Mouse (Mus musculus) lung, postnatal 0 days (tissue): ENCODE results near the gene Clec2l. TPM values are rescaled to one million over a fixed set of nuclear protein-coding genes. Genes with fewer than 3 reads are reported as not detected.
A peak's percentile ranks its signal among the peaks of the same experiment; 100 is the strongest.

Experiments
- ATAC-seq: fragments of 200-750 bp; cut with Nextera tagmentation; 2 replicates; pipeline ENCODE4 v1.8.0; 2017; ENCODE audit warnings: moderate library complexity
- DNase-seq: peaks from one replicate; pipeline ENCODE4 v3.0.0-alpha.2; 2016; ENCODE audit warnings: low spot score
- H3K27ac ChIP-seq: fragments of 300-500 bp; sonication (generic); 2 replicates; pipeline ENCODE4 v1.5.1; 2014; ENCODE audit warnings: antibody characterized with exemption, mild to moderate bottlenecking, low read length, mixed read lengths
- H3K27me3 ChIP-seq: fragments of 300-500 bp; sonication (generic); replicated peaks from 2 replicates; pipeline ENCODE4 v1.6.1; 2014; ENCODE audit warnings: low read length, mixed read lengths; ENCODE audit not compliant: insufficient read depth
- H3K36me3 ChIP-seq: fragments of 300-500 bp; sonication (generic); 2 replicates; pipeline ENCODE4 v1.6.1; 2014; ENCODE audit warnings: low read length, mixed read lengths; ENCODE audit not compliant: insufficient read depth
- H3K4me1 ChIP-seq: fragments of 300-500 bp; sonication (generic); 2 replicates; pipeline ENCODE4 v1.6.1; 2014; ENCODE audit warnings: antibody characterized with exemption, low read depth, low read length, mixed read lengths; ENCODE audit not compliant: insufficient read depth
- H3K4me2 ChIP-seq: fragments of 300-500 bp; sonication (generic); replicated peaks from 2 replicates; pipeline ENCODE4 v1.6.1; 2014; ENCODE audit warnings: low read depth, mild to moderate bottlenecking, low read length, moderate library complexity, mixed read lengths
- H3K4me3 ChIP-seq: fragments of 300-500 bp; sonication (generic); 2 replicates; pipeline ENCODE4 v1.5.1; 2014; ENCODE audit warnings: low read depth, low read length
- H3K9ac ChIP-seq: fragments of 300-500 bp; sonication (generic); replicated peaks from 2 replicates; pipeline ENCODE4 v1.6.1; 2014; ENCODE audit warnings: low read depth, mild to moderate bottlenecking
- H3K9me3 ChIP-seq: fragments of 300-500 bp; sonication (generic); 2 replicates; pipeline ENCODE4 v1.6.1; 2016; ENCODE audit warnings: low read length, mixed read lengths
- CTCF ChIP-seq: IDR thresholded peaks from 2 replicates; pipeline ENCODE4 v1.5.1; 2016; ENCODE audit warnings: antibody characterized with exemption, mild to moderate bottlenecking
- EP300 ChIP-seq: IDR thresholded peaks from 2 replicates; pipeline ENCODE4 v1.6.1; 2016; ENCODE audit warnings: antibody characterized with exemption, mild to moderate bottlenecking, control low read depth
- WGBS: fragments of 180-500 bp; shearing (Covaris S2); extraction: QIAGEN DNeasy Blood & Tissue Kit; methylation state at CpG from one replicate; pipeline ENCODE4 v1.1.7; 2014; 5-methylcytosine and 5-hydroxymethylcytosine counted together
- polyA plus RNA-seq: library from polyadenylated mRNA; unstranded; fragments of >200 nt; fragmentation: Nextera tagmentation; extraction: Ambion mirVana; gene quantifications from 2 replicates; pipeline ENCODE4 v1.2.1, GENCODE M21; 2015

The Clec2l gene
- polyA plus RNA-seq, 1 experiment from 2014 or later, result 1.1 TPM

GRCm38 (mm10) chr6:38704264-38704984 is 41.6 kb downstream of the Clec2l start:
- H3K36me3 ChIP-seq, result peaks cover 11% of the 10 kb centered on the region; the same call in 1 of the 2 replicates
- TF ChIP-seq EP300, result no peak

GRCm38 (mm10) chr6:38710449-38710848 is 47.6 kb downstream of the Clec2l start:
- TF ChIP-seq CTCF, result no peak
- no peak overlapping the region for H3K4me3 ChIP-seq
- no peaks in the 10 kb centered on the region for H3K27me3 ChIP-seq
- no peak overlapping the region for H3K27ac ChIP-seq
- ATAC-seq, result no peak
- H3K9ac ChIP-seq, result no peak overlapping the region
- 90% methylated on average over 3 of the region's 3 CpGs for WGBS
- no peak overlapping the region for H3K4me2 ChIP-seq
- H3K36me3 ChIP-seq, result peaks cover 19% of the 10 kb centered on the region
- H3K9me3 ChIP-seq, result no peaks in the 10 kb centered on the region
- no peak for DNase-seq
- H3K4me1 ChIP-seq, result no peaks in the 10 kb centered on the region

More at GRCm38 (mm10) chr6:38704264-38704984, 41.6 kb downstream of the Clec2l start:
- no peaks in the 10 kb centered on the region for H3K9me3 ChIP-seq
- H3K27me3 ChIP-seq, result no peaks in the 10 kb centered on the region
- peak; percentile 38; the same call in 1 of the 2 replicates for ATAC-seq
- DNase-seq, result no peak
- H3K4me3 ChIP-seq, result no peak overlapping the region
- no peaks in the 10 kb centered on the region for H3K4me1 ChIP-seq
- no peak overlapping the region for H3K9ac ChIP-seq
- WGBS, result 57% methylated on average over 7 of the region's 7 CpGs
- no peak overlapping the region for H3K27ac ChIP-seq
- no peak overlapping the region for H3K4me2 ChIP-seq

GRCm38 (mm10) chr6:38713957-38714898 is 51.4 kb downstream of the Clec2l start:
- no peak overlapping the region for H3K4me3 ChIP-seq
- TF ChIP-seq CTCF, result no peak
- no peak for TF ChIP-seq EP300
- H3K27me3 ChIP-seq, result no peaks in the 10 kb centered on the region
- no peaks in the 10 kb centered on the region for H3K4me1 ChIP-seq
- H3K36me3 ChIP-seq, result peaks cover 53% of the 10 kb centered on the region
- ATAC-seq (no peak), DNase-seq (no peak)
- H3K9me3 ChIP-seq, result no peaks in the 10 kb centered on the region
- no peak overlapping the region for H3K4me2 ChIP-seq
- H3K27ac ChIP-seq, result no peak overlapping the region
- WGBS, result 86% methylated on average over 19 of the region's 19 CpGs
- no peak overlapping the region for H3K9ac ChIP-seq

- H3K4me1 ChIP-seq, result no peaks in the 10 kb centered on the region
- no peak overlapping the region for H3K4me2 ChIP-seq
- DNase-seq (no peak), ATAC-seq (no peak)
- H3K27me3 ChIP-seq, result no peaks in the 10 kb centered on the region
- 90% methylated on average over 16 of the region's 16 CpGs for WGBS
- no peaks in the 10 kb centered on the region for H3K9me3 ChIP-seq
- H3K4me3 ChIP-seq, result no peak overlapping the region
- TF ChIP-seq EP300 (no peak), CTCF (no peak)
- H3K9ac ChIP-seq, result no peak overlapping the region
- peaks cover 62% of the 10 kb centered on the region for H3K36me3 ChIP-seq
- no peak overlapping the region for H3K27ac ChIP-seq
Measured at GRCm38 (mm10) chr6:38715881-38716280, 53.0 kb downstream of the Clec2l start.

GRCm38 (mm10) chr6:38718625-38719024 is 55.8 kb downstream of the Clec2l start:
- Histone ChIP-seq H3K27ac (no peak overlapping the region), H3K4me3 (no peak overlapping the region), H3K9ac (no peak overlapping the region), H3K9me3 (no peaks in the 10 kb centered on the region), H3K27me3 (no peaks in the 10 kb centered on the region), H3K4me2 (no peak overlapping the region), H3K36me3 (peaks cover 68% of the 10 kb centered on the region), H3K4me1 (no peaks in the 10 kb centered on the region)
- no peak for TF ChIP-seq CTCF
- no peak for TF ChIP-seq EP300
- ATAC-seq (no peak), DNase-seq (no peak)
- 78% methylated on average over 7 of the region's 7 CpGs for WGBS

GRCm38 (mm10) chr6:38719229-38719628 is 56.4 kb downstream of the Clec2l start:
- H3K27me3 ChIP-seq, result no peaks in the 10 kb centered on the region
- WGBS, result 86% methylated on average over 6 of the region's 6 CpGs
- peaks cover 67% of the 10 kb centered on the region for H3K36me3 ChIP-seq
- ATAC-seq (no peak), DNase-seq (no peak)
- no peak overlapping the region for H3K9ac ChIP-seq
- no peak overlapping the region for H3K4me2 ChIP-seq
- TF ChIP-seq CTCF, result no peak
- TF ChIP-seq EP300, result no peak
- H3K27ac ChIP-seq, result no peak overlapping the region
- H3K4me3 ChIP-seq, result no peak overlapping the region
- no peaks in the 10 kb centered on the region for H3K4me1 ChIP-seq
- H3K9me3 ChIP-seq, result no peaks in the 10 kb centered on the region
